Mouse (Mus musculus) kidney, adult 2 months (tissue): Measurements from ENCODE around the gene Cda.

ENCODE experiments used
- CTCF ChIP-seq: fragments of 200-500 bp; conservative IDR thresholded peaks from 2 replicates; pipeline ENCODE4 v1.5.1; 2011; ENCODE audit warnings: low read depth, mild to moderate bottlenecking, control low read depth, low read length, moderate library complexity, mixed read lengths; ENCODE audit not compliant: insufficient read depth, insufficient read length
- POLR2A ChIP-seq: fragments of 200-500 bp; IDR thresholded peaks from one replicate; pipeline ENCODE4 v1.6.1; 2011; ENCODE audit warnings: low read depth, low read length, control low read depth

- TF ChIP-seq POLR2A: no peak
- TF ChIP-seq CTCF: no peak
Measured at GRCm38 (mm10) chr4:138352692-138353091, 15.1 kb downstream of the Cda start.
